ENCODE assay signal across 32 mouse cellular contexts in the genomic region with DNA sequence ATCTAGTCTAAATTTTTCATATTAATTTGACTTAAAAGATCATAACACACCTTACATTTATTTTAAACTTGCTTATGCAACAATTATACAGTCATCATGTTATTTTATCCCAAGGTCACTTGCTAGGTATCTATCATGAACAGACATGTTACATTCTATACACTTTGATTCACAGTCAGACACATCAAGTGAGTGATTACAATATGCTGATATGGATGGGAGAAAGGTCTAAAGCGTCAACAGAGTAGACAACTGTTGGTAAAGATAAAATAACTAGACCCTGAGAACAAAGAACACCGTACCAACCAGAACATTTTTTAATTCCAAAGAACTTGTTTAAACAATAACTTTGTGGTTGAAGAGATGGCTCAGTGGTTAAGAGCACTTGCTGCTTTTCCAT. TPM values are rescaled to one million over a fixed set of nuclear protein-coding genes. Genes with fewer than 3 reads are reported as not detected.
"Had no signal": no experiment of that assay in that cellular context is flagged by ENCODE, and none has a peak within 500 bp of the region (broad histone marks: within the 10 kb centered on the region; RNA-seq: fewer than 3 reads in every experiment).

No protein-coding gene starts in this region.

- DNase-seq: gastrocnemius, adult 2 months; gastrocnemius, postnatal 10 days; gastrocnemius, postnatal 25 days; heart, adult 18-20 months; heart, postnatal 10 days; heart, postnatal 4 days; kidney, adult 18-20 months; kidney, adult 9 months; kidney, postnatal 14 days; kidney, postnatal 4 days; layer of hippocampus, adult 9-11 months; layer of hippocampus, postnatal 36 days; left cerebral cortex, postnatal 4 days had no signal

- H3K27ac ChIP-seq: gastrocnemius, adult 2 months; heart, embryonic 10.5 days; hindbrain, embryonic 10.5 days; hindbrain, embryonic 12.5 days; hindbrain, embryonic 14.5 days; intestine, embryonic 15.5 days; kidney, embryonic 15.5 days; kidney, postnatal 0 days; layer of hippocampus, adult 2 months; limb, embryonic 13.5 days; limb, embryonic 15.5 days had no signal

- H3K27me3 ChIP-seq: heart, embryonic 12.5 days; hindbrain, embryonic 12.5 days; intestine, embryonic 15.5 days; kidney, embryonic 15.5 days; limb, embryonic 13.5 days; limb, embryonic 15.5 days had no signal

- H3K9ac ChIP-seq: heart, embryonic 12.5 days; hindbrain, embryonic 12.5 days; hindbrain, embryonic 14.5 days; intestine, embryonic 15.5 days; kidney, embryonic 15.5 days; limb, embryonic 13.5 days; limb, embryonic 15.5 days had no signal

- H3K4me1 ChIP-seq: heart, embryonic 10.5 days; heart, embryonic 12.5 days; hindbrain, embryonic 10.5 days; hindbrain, embryonic 12.5 days; intestine, embryonic 15.5 days; kidney, embryonic 15.5 days; limb, embryonic 13.5 days had no signal

- H3K4me2 ChIP-seq: heart, embryonic 12.5 days; hindbrain, embryonic 12.5 days; hindbrain, embryonic 14.5 days; intestine, embryonic 15.5 days; kidney, embryonic 15.5 days; limb, embryonic 13.5 days; limb, embryonic 15.5 days; liver, embryonic 11.5 days had no signal

- H3K4me3 ChIP-seq: gastrocnemius, adult 2 months; heart, embryonic 10.5 days; heart, embryonic 12.5 days; hindbrain, embryonic 10.5 days; hindbrain, embryonic 12.5 days; intestine, embryonic 15.5 days; kidney, embryonic 15.5 days; layer of hippocampus, adult 2 months; limb, embryonic 13.5 days; limb, embryonic 15.5 days had no signal

- H3K9me3 ChIP-seq: heart, embryonic 10.5 days; heart, embryonic 12.5 days; hindbrain, embryonic 10.5 days; hindbrain, embryonic 12.5 days; intestine, embryonic 15.5 days; kidney, embryonic 15.5 days; limb, embryonic 13.5 days; limb, embryonic 15.5 days had no signal

- ATAC-seq: hindbrain, embryonic 16.5 days; inflammation-experienced regulatory T-cells, adult 6 months; intestine, embryonic 15.5 days; intestine, postnatal 0 days had no signal

- H3K36me3 ChIP-seq: heart, embryonic 12.5 days; hindbrain, embryonic 12.5 days; intestine, embryonic 15.5 days; limb, embryonic 13.5 days; limb, embryonic 15.5 days had no signal

RNA-seq across cellular contexts. Expression of a gene that starts 29.3 kb away (rescaled TPM):
- polyA plus RNA-seq: frontal cortex, adult 2 months; heart, embryonic 10.5 days; heart, embryonic 12.5 days; heart, embryonic 14.5 days; heart, embryonic 16.5 days; hindbrain, embryonic 10.5 days; hindbrain, embryonic 12.5 days; hindbrain, embryonic 14.5 days; hindbrain, embryonic 16.5 days; inflammation-experienced regulatory T-cells, adult 6 months; intestine, embryonic 15.5 days; intestine, postnatal 0 days; kidney, embryonic 15.5 days; kidney, postnatal 0 days; limb, embryonic 11.5 days; limb, embryonic 13.5 days; limb, embryonic 15.5 days; liver, embryonic 11.5 days had no signal
